Mouse (Mus musculus) leukemia stem cell, adult 10-12 weeks (primary cell): ENCODE measurements around the gene Cldn5. TPM values are rescaled to one million over a fixed set of nuclear protein-coding genes. Genes with fewer than 3 reads are reported as not detected.

Source experiments
- polyA plus RNA-seq: library from polyadenylated mRNA; stranded (reverse); fragments of >175 nt; gene quantifications from 2 replicates; pipeline ENCODE4 v1.2.3, GENCODE M21; 2012; ENCODE audit warnings: low replicate concordance

Gene Cldn5
- polyA plus RNA-seq: 4.8 and 13.2 TPM in 2 replicates

GRCm38 (mm10) chr16:18776556-18777100, at the start of gene Cldn5:
Gene Cldn5, plus strand, starts transcription at chr16:18776847.

GRCm38 (mm10) chr16:18811468-18812384, 35.1 kb downstream of the Cldn5 start, which contains the start of the genes Ufd1 and Cdc45:
Gene Ufd1, plus strand, starts transcription at chr16:18811779.
Gene Cdc45, minus strand, starts transcription at chr16:18811987.

Other genes with a start within 250 kb of the Cldn5 start
- not detected in 2 replicates for gene Tbx1, start 186.2 kb upstream of the Cldn5 start, polyA plus RNA-seq
- gene Gp1bb, start 154.4 kb upstream of the Cldn5 start, polyA plus RNA-seq: 3.7 and 15.7 TPM in 2 replicates
- gene Gm49601, start 150.4 kb upstream of the Cldn5 start, polyA plus RNA-seq: 0.66 TPM in 1 of 2 replicates, not detected in the other
- gene Sept5, start 146.9 kb upstream of the Cldn5 start, polyA plus RNA-seq: 0.23 and 0.30 TPM in 2 replicates
- 10.1 and 30.6 TPM in 2 replicates for gene Ufd1, start 34.9 kb downstream of the Cldn5 start, polyA plus RNA-seq
- 19.7 and 32.4 TPM in 2 replicates for gene Cdc45, start 35.1 kb downstream of the Cldn5 start, polyA plus RNA-seq
- 46.2 and 98.5 TPM in 2 replicates for gene 2510002D24Rik, start 59.7 kb downstream of the Cldn5 start, polyA plus RNA-seq
- gene Gm28539, start 59.7 kb downstream of the Cldn5 start, polyA plus RNA-seq: not detected in 2 replicates
- 12.7 and 17.3 TPM in 2 replicates for gene Mrpl40, start 100.0 kb downstream of the Cldn5 start, polyA plus RNA-seq
- gene Hira, start 100.2 kb downstream of the Cldn5 start, polyA plus RNA-seq: 39.3 and 39.7 TPM in 2 replicates